Mouse (Mus musculus) C2C12 (cell line): Measurements from ENCODE around the gene Defb47. TPM values are rescaled to one million over a fixed set of nuclear protein-coding genes. Genes with fewer than 3 reads are reported as not detected.

ENCODE experiments used
- H3K27me3 ChIP-seq: one replicate; pipeline ENCODE4 v1.6.1; 2011; ENCODE audit not compliant: control insufficient read depth, insufficient read depth, insufficient read length
- H3K36me3 ChIP-seq: one replicate; pipeline ENCODE4 v1.6.1; 2011; ENCODE audit not compliant: control insufficient read depth, insufficient read depth
- H3K4me3 ChIP-seq: one replicate; pipeline ENCODE4 v1.5.1; 2011; ENCODE audit warnings: mild to moderate bottlenecking, control low read depth; ENCODE audit not compliant: poor library complexity, insufficient read depth, severe bottlenecking
- H3K79me2 ChIP-seq: one replicate; pipeline ENCODE4 v1.6.1; 2011; ENCODE audit not compliant: control insufficient read depth, insufficient read depth
- H3K79me3 ChIP-seq: one replicate; pipeline ENCODE4 v1.6.1; 2011; ENCODE audit warnings: low read depth, control low read depth
- H3ac ChIP-seq: one replicate; pipeline ENCODE3; 2011; ENCODE audit warnings: low read depth; ENCODE audit not compliant: control insufficient read depth, insufficient read length
- CEBPB ChIP-seq: IDR thresholded peaks from one replicate; pipeline ENCODE4 v1.6.1; 2011; ENCODE audit warnings: low read depth, mild to moderate bottlenecking, control low read depth, moderate library complexity
- CTCF ChIP-seq: IDR thresholded peaks from one replicate; pipeline ENCODE4 v1.5.1; 2011; ENCODE audit not compliant: control insufficient read depth, insufficient read depth, insufficient read length
- FOSL1 ChIP-seq: IDR thresholded peaks from one replicate; pipeline ENCODE4 v1.8.0; 2011; ENCODE audit warnings: mild to moderate bottlenecking, low read length; ENCODE audit not compliant: poor library complexity, insufficient read depth, severe bottlenecking
- MAX ChIP-seq: IDR thresholded peaks from one replicate; pipeline ENCODE4 v1.6.1; 2011; ENCODE audit warnings: mild to moderate bottlenecking, control low read depth
- MYOD1 ChIP-seq: IDR thresholded peaks from one replicate; pipeline ENCODE4 v1.6.1; 2011; ENCODE audit warnings: low read depth; ENCODE audit not compliant: control insufficient read depth, insufficient read length
- MYOG ChIP-seq: IDR thresholded peaks from one replicate; pipeline ENCODE4 v1.6.1; 2011; ENCODE audit not compliant: control insufficient read depth, insufficient read length; ENCODE audit errors: extremely low read depth
- USF1 ChIP-seq: IDR thresholded peaks from one replicate; pipeline ENCODE4 v1.6.1; 2011; ENCODE audit warnings: low read depth, mild to moderate bottlenecking, control low read depth, moderate library complexity
- polyA plus RNA-seq: library from polyadenylated mRNA; unstranded; fragments of >200 nt; fragmentation: generic; extraction: Trizol; gene quantifications from one replicate; pipeline ENCODE4 v1.2.1, GENCODE M21; 2012; ENCODE audit warnings: missing spikeins

Defb47 gene
- polyA plus RNA-seq, 1 experiment: 1.1 TPM

DNA sequence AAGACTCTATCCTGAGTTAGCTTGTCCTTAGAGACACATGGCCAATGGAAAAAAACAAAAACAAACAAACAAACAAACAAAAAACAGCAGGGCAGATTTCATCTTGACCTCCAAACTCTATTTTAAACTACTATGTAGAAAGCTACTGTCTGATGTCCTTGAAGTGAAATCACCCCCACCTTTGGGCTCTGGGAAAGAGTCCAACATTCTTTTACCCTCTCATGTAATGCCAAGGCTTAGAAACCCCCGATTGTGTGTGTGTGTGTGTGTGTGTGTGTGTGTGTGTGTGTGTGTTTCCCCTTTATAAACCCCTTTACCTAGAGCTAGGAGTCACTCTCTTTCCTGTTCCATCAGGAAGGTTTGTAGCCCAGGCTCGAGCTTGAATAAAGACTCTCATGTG is 4.7 kb downstream of the Defb47 start:
- H3K4me3 ChIP-seq: no peak overlapping the region
- no peaks in the 10 kb centered on the region for H3K79me3 ChIP-seq
- no peaks in the 10 kb centered on the region for H3K27me3 ChIP-seq
- H3ac ChIP-seq: no peak overlapping the region
- H3K36me3 ChIP-seq: no peaks in the 10 kb centered on the region
- no peaks in the 10 kb centered on the region for H3K79me2 ChIP-seq
- TF ChIP-seq MAX (no peak), CTCF (no peak), MYOG (no peak), CEBPB (no peak), FOSL1 (no peak), MYOD1 (no peak), USF1 (no peak)

DNA sequence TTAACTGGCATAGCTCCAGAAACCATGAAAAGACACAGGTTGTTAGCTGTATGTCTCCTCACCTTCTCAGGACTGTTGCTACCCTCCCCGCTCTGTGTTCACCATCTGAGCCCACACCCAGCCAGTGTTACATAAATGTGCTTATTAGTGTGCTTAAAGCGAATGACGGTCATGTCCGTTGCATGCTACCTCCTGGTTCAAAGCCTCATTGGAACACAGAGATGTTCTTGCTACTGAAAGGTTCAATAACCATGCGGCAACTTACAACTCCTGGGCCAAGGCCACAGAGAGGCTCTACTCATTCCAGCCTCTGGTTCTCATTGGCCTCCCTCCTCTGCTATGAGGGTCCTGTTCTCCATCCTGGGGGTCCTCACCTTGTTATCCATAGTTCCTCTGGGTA is 13.6 kb downstream of the Defb47 start, which contains the start of gene Defb43:
TSS of gene Defb43 (plus strand) at position 301 of the 400 bp plus-strand sequence.
- Histone ChIP-seq H3K36me3 (no peaks in the 10 kb centered on the region), H3ac (no peak within 1 kb of the TSS), H3K27me3 (no peaks in the 10 kb centered on the region), H3K4me3 (no peak within 1 kb of the TSS), H3K79me3 (no peaks in the 10 kb centered on the region), H3K79me2 (no peaks in the 10 kb centered on the region)
- no peak for TF ChIP-seq USF1
- TF ChIP-seq MYOG: no peak
- no peak for TF ChIP-seq MAX
- TF ChIP-seq MYOD1: no peak

DNA sequence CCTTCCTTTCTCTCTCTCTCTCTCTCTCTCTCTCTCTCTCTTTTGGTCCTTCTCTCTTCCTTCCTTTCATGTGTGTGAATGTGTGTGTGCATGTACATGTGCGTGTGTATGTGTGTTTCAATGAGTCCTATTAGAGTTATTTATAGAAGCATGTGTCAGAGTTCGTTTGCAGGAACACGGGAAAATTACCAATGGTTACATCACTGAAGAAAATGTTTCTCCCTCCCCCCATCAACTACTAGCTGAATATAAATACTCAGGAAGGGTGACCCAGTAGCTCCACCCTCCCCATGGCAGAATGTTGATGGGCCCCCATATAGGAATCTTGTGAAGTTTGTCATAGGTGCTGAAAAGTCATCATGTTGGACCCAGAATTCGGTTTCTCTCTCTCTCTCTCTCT is 15.2 kb downstream of the Defb47 start:
- H3K27me3 ChIP-seq: no peaks in the 10 kb centered on the region
- H3K4me3 ChIP-seq: no peak overlapping the region
- no peaks in the 10 kb centered on the region for H3K36me3 ChIP-seq
- H3ac ChIP-seq: no peak overlapping the region
- no peaks in the 10 kb centered on the region for H3K79me3 ChIP-seq
- no peaks in the 10 kb centered on the region for H3K79me2 ChIP-seq
- TF ChIP-seq FOSL1 (no peak), MAX (no peak), MYOD1 (no peak), CEBPB (no peak), CTCF (no peak), USF1 (no peak), MYOG (no peak)

DNA sequence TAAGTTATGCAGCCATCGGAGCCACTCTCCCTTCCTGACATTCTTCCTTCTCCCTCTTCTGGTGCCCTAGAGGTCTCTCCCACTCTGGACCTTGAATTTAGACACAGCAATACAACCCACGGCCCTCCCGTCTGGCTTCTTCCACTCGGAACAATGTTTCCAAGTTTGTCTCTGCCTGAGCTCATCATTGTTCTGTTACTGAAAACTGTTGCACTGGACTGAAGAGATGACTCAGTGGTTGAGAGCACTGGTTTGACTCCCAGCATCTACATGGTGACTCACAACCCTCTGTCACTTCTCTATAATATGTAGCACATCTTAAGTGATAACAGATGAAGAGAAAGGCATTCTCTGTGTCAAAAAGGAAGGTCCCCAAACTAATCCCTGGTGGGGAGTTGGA is 16.8 kb downstream of the Defb47 start:
- Histone ChIP-seq H3K79me3 (no peaks in the 10 kb centered on the region), H3K27me3 (no peaks in the 10 kb centered on the region), H3K79me2 (no peaks in the 10 kb centered on the region), H3K4me3 (no peak overlapping the region), H3K36me3 (no peaks in the 10 kb centered on the region), H3ac (no peak overlapping the region)
- TF ChIP-seq FOSL1: peak; percentile 64
- no peak for TF ChIP-seq CTCF

DNA sequence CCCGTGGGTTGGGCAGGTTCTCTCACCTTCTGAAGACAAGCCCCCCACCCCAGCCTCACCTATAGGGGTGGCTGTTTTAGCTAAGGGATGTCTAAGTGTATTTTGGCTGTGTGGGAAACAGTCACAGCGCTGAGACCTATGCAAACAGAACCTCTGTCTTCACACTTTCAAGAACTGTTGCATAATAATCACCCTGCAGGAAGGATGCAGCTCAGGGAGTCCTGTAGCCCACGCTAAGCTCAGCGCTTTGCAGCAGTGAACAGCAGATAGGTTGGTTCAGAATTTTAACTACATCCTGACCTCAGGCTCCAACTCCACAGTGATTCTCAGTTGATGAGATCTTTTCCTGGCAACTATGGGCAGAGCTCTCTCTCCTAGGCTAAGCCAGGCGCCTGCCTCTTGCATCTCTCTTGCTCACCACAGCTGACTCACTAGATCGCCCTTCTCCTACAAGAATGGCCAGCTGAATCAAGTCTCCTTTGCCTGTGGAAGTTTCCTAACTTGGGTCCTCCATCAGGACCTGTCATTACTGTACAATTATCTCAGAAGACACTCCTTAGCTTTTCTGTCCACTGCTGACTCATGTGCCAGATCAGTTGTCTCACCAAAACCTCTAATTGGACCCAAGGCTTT is 22.8 kb downstream of the Defb47 start:
- TF ChIP-seq USF1: no peak
- peak; percentile 68 for TF ChIP-seq MYOD1
- TF ChIP-seq CEBPB: peak; percentile 64
- TF ChIP-seq FOSL1: peak; percentile 68
- Histone ChIP-seq H3K4me3 (no peak overlapping the region), H3K27me3 (no peaks in the 10 kb centered on the region), H3ac (peak overlapping the region; percentile 37), H3K79me2 (no peaks in the 10 kb centered on the region), H3K36me3 (no peaks in the 10 kb centered on the region), H3K79me3 (no peaks in the 10 kb centered on the region)

DNA sequence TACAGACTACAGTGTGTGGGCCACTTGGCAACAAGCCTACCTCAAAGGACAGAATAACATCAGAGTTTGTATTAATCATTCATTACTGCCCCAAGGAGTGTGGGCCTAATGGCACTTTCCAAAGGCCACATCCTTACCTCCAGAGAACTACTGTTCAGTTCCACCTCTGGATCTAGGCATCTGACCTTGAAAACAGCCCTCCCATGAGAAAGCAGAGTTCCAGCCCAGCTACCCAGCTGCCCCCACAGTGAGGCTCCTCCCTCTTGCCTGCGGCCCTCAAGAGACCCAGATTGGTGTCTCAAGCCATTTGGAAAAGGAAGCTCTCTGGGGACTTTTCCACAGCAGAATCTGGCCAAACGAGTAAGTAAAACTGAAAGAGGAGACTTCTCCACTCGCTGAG is 48.8 kb downstream of the Defb47 start, which contains the start of gene Defb42:
TSS of gene Defb42 (plus strand) at position 301 of the 400 bp plus-strand sequence.
- no peak within 1 kb of the TSS for H3K4me3 ChIP-seq

More for the DNA sequence above, 48.8 kb downstream of the Defb47 start, which contains the start of gene Defb42:
- Histone ChIP-seq H3K79me3 (no peaks in the 10 kb centered on the region), H3K36me3 (no peaks in the 10 kb centered on the region), H3ac (no peak within 1 kb of the TSS), H3K79me2 (no peaks in the 10 kb centered on the region), H3K27me3 (no peaks in the 10 kb centered on the region)
- TF ChIP-seq MYOD1 (no peak), FOSL1 (no peak), MYOG (no peak), CTCF (no peak), CEBPB (no peak), USF1 (no peak), MAX (no peak)
